Mouse (Mus musculus): Measurements from ENCODE around the gene Adgrg1. TPM values are rescaled to one million over a fixed set of nuclear protein-coding genes. Genes with fewer than 3 reads are reported as not detected.

Adgrg1 gene
- polyA plus RNA-seq, 1 experiment: 7.4 TPM

- Histone ChIP-seq H3K4me3 (ENCODE audit: insufficient read depth, low read depth, low read length) (peak overlapping the region; percentile 82), H3K27ac (replicated peaks; ENCODE audit: low read depth, low read length) (peak overlapping the region; percentile 98), H3K4me1 (ENCODE audit: control insufficient read depth, insufficient read depth, insufficient read length, low read length) (peaks cover 29% of the 10 kb centered on the region)
Measured at GRCm38 (mm10) chr8:94985023-94985422, 10.5 kb downstream of the Adgrg1 start.

GRCm38 (mm10) chr8:94986676-94987075 is 12.1 kb downstream of the Adgrg1 start:
- Histone ChIP-seq H3K27ac (replicated peaks; ENCODE audit: low read depth, low read length) (peak overlapping the region; percentile 98), H3K4me1 (ENCODE audit: control insufficient read depth, insufficient read depth, insufficient read length, low read length) (peaks cover 45% of the 10 kb centered on the region), H3K4me3 (ENCODE audit: insufficient read depth, low read depth, low read length) (peak overlapping the region; percentile 82)

GRCm38 (mm10) chr8:94987553-94987952 is 13.0 kb downstream of the Adgrg1 start:
- peak overlapping the region; percentile 98 for H3K27ac ChIP-seq (replicated peaks; ENCODE audit: low read depth, low read length)
- H3K4me3 ChIP-seq (ENCODE audit: insufficient read depth, low read depth, low read length): peak overlapping the region; percentile 82
- H3K4me1 ChIP-seq (ENCODE audit: control insufficient read depth, insufficient read depth, insufficient read length, low read length): peaks cover 52% of the 10 kb centered on the region

- H3K4me1 ChIP-seq (ENCODE audit: control insufficient read depth, insufficient read depth, insufficient read length, low read length): peaks cover 53% of the 10 kb centered on the region
Measured at GRCm38 (mm10) chr8:94988619-94989018, 14.1 kb downstream of the Adgrg1 start.

GRCm38 (mm10) chr8:94989711-94990110 is 15.2 kb downstream of the Adgrg1 start:
- Histone ChIP-seq H3K4me3 (ENCODE audit: insufficient read depth, low read depth, low read length) (no peak overlapping the region), H3K4me1 (ENCODE audit: control insufficient read depth, insufficient read depth, insufficient read length, low read length) (peaks cover 54% of the 10 kb centered on the region), H3K27ac (replicated peaks; ENCODE audit: low read depth, low read length) (peak overlapping the region; percentile 96)

More at GRCm38 (mm10) chr8:94988619-94989018, 14.1 kb downstream of the Adgrg1 start:
- Histone ChIP-seq H3K4me3 (ENCODE audit: insufficient read depth, low read depth, low read length) (peak overlapping the region; percentile 26; the same call in 1 of the 2 replicates), H3K27ac (replicated peaks; ENCODE audit: low read depth, low read length) (peak overlapping the region; percentile 96)

GRCm38 (mm10) chr8:94990598-94991453 is 16.3 kb downstream of the Adgrg1 start:
- Histone ChIP-seq H3K4me3 (ENCODE audit: insufficient read depth, low read depth, low read length) (no peak overlapping the region), H3K4me1 (ENCODE audit: control insufficient read depth, insufficient read depth, insufficient read length, low read length) (peaks cover 59% of the 10 kb centered on the region), H3K27ac (replicated peaks; ENCODE audit: low read depth, low read length) (peak overlapping the region; percentile 96)

- peaks cover 66% of the 10 kb centered on the region for H3K4me1 ChIP-seq (ENCODE audit: control insufficient read depth, insufficient read depth, insufficient read length, low read length)
- H3K27ac ChIP-seq (replicated peaks; ENCODE audit: low read depth, low read length): peak overlapping the region; percentile 96
- H3K4me3 ChIP-seq (ENCODE audit: insufficient read depth, low read depth, low read length): no peak overlapping the region
Measured at GRCm38 (mm10) chr8:94991454-94991994, 17.0 kb downstream of the Adgrg1 start.

- Histone ChIP-seq H3K27ac (replicated peaks; ENCODE audit: low read depth, low read length) (peak overlapping the region; percentile 96), H3K4me1 (ENCODE audit: control insufficient read depth, insufficient read depth, insufficient read length, low read length) (peaks cover 69% of the 10 kb centered on the region), H3K4me3 (ENCODE audit: insufficient read depth, low read depth, low read length) (peak overlapping the region; percentile 6; the same call in 1 of the 2 replicates)
Measured at GRCm38 (mm10) chr8:94992010-94992409, 17.5 kb downstream of the Adgrg1 start.

- peaks cover 70% of the 10 kb centered on the region for H3K4me1 ChIP-seq (ENCODE audit: control insufficient read depth, insufficient read depth, insufficient read length, low read length)
- peak overlapping the region; percentile 56 for H3K4me3 ChIP-seq (ENCODE audit: insufficient read depth, low read depth, low read length)
- H3K27ac ChIP-seq (replicated peaks; ENCODE audit: low read depth, low read length): peak overlapping the region; percentile 100
Measured at GRCm38 (mm10) chr8:94992534-94992933, 18.0 kb downstream of the Adgrg1 start.

GRCm38 (mm10) chr8:94992996-94993724 is 18.6 kb downstream of the Adgrg1 start:
- peaks cover 74% of the 10 kb centered on the region for H3K4me1 ChIP-seq (ENCODE audit: control insufficient read depth, insufficient read depth, insufficient read length, low read length)
- peak overlapping the region; percentile 56 for H3K4me3 ChIP-seq (ENCODE audit: insufficient read depth, low read depth, low read length)
- H3K27ac ChIP-seq (replicated peaks; ENCODE audit: low read depth, low read length): peak overlapping the region; percentile 100

- H3K4me3 ChIP-seq (ENCODE audit: insufficient read depth, low read depth, low read length): peak overlapping the region; percentile 56
- H3K27ac ChIP-seq (replicated peaks; ENCODE audit: low read depth, low read length): peak overlapping the region; percentile 100
- H3K4me1 ChIP-seq (ENCODE audit: control insufficient read depth, insufficient read depth, insufficient read length, low read length): peaks cover 73% of the 10 kb centered on the region
Measured at GRCm38 (mm10) chr8:94994006-94994405, 19.5 kb downstream of the Adgrg1 start.

GRCm38 (mm10) chr8:94994510-94994909 is 20.0 kb downstream of the Adgrg1 start:
- Histone ChIP-seq H3K27ac (replicated peaks; ENCODE audit: low read depth, low read length) (peak overlapping the region; percentile 100), H3K4me1 (ENCODE audit: control insufficient read depth, insufficient read depth, insufficient read length, low read length) (peaks cover 69% of the 10 kb centered on the region), H3K4me3 (ENCODE audit: insufficient read depth, low read depth, low read length) (peak overlapping the region; percentile 16; the same call in 1 of the 2 replicates)

GRCm38 (mm10) chr8:94995336-94995893 is 20.9 kb downstream of the Adgrg1 start:
- peak overlapping the region; percentile 100 for H3K27ac ChIP-seq (replicated peaks; ENCODE audit: low read depth, low read length)
- peaks cover 60% of the 10 kb centered on the region for H3K4me1 ChIP-seq (ENCODE audit: control insufficient read depth, insufficient read depth, insufficient read length, low read length)
- H3K4me3 ChIP-seq (ENCODE audit: insufficient read depth, low read depth, low read length): 0 out of 2 replicates have a peak overlapping the region, but pooled peaks have one; percentile 8

- Histone ChIP-seq H3K4me1 (ENCODE audit: control insufficient read depth, insufficient read depth, insufficient read length, low read length) (peaks cover 57% of the 10 kb centered on the region), H3K27ac (replicated peaks; ENCODE audit: low read depth, low read length) (peak overlapping the region; percentile 100), H3K4me3 (ENCODE audit: insufficient read depth, low read depth, low read length) (0 out of 2 replicates have a peak overlapping the region, but pooled peaks have one; percentile 8)
Measured at GRCm38 (mm10) chr8:94996037-94996436, 21.5 kb downstream of the Adgrg1 start.

Measured in brown adipose tissue, adult 24 weeks (tissue).